Mouse (Mus musculus) hindbrain, embryonic 10.5 days (tissue): ENCODE measurements around the gene 2310061I04Rik. TPM values are rescaled to one million over a fixed set of nuclear protein-coding genes. Genes with fewer than 3 reads are reported as not detected.

Source experiments
- DNase-seq: peaks from one replicate; pipeline ENCODE4 v3.0.0-alpha.2; 2017; ENCODE audit warnings: low spot score
- H3K27ac ChIP-seq: fragments of 300-500 bp; sonication (generic); 2 replicates; pipeline ENCODE4 v1.5.1; 2016; ENCODE audit warnings: mild to moderate bottlenecking, moderate library complexity
- H3K27me3 ChIP-seq: fragments of 300-500 bp; sonication (generic); 2 replicates; pipeline ENCODE4 v1.6.1; 2016; ENCODE audit warnings: mild to moderate bottlenecking; ENCODE audit not compliant: poor library complexity, insufficient read depth, severe bottlenecking
- H3K36me3 ChIP-seq: fragments of 300-500 bp; sonication (generic); 2 replicates; pipeline ENCODE4 v1.6.1; 2016; ENCODE audit warnings: mild to moderate bottlenecking, moderate library complexity
- H3K4me1 ChIP-seq: fragments of 300-500 bp; sonication (generic); replicated peaks from 2 replicates; pipeline ENCODE4 v1.6.1; 2016; ENCODE audit warnings: mild to moderate bottlenecking
- H3K4me3 ChIP-seq: fragments of 300-500 bp; sonication (generic); 2 replicates; pipeline ENCODE4 v1.5.1; 2016; ENCODE audit warnings: mild to moderate bottlenecking, moderate library complexity
- H3K9me3 ChIP-seq: fragments of 300-500 bp; sonication (generic); 2 replicates; pipeline ENCODE4 v1.6.1; 2016; ENCODE audit warnings: mild to moderate bottlenecking, moderate library complexity
- WGBS: fragments of 180-500 bp; shearing (Covaris S2); methylation state at CpG from one replicate; pipeline ENCODE4 v1.1.7; 2016; 5-methylcytosine and 5-hydroxymethylcytosine counted together
- polyA plus RNA-seq: library from polyadenylated mRNA; unstranded; fragments of >200 nt; fragmentation: Nextera tagmentation; extraction: Ambion mirVana; gene quantifications from 2 replicates; pipeline ENCODE4 v1.2.1, GENCODE M21; 2016

The 2310061I04Rik gene
- polyA plus RNA-seq, 1 experiment from 2014 or later = 29.7 TPM

DNA sequence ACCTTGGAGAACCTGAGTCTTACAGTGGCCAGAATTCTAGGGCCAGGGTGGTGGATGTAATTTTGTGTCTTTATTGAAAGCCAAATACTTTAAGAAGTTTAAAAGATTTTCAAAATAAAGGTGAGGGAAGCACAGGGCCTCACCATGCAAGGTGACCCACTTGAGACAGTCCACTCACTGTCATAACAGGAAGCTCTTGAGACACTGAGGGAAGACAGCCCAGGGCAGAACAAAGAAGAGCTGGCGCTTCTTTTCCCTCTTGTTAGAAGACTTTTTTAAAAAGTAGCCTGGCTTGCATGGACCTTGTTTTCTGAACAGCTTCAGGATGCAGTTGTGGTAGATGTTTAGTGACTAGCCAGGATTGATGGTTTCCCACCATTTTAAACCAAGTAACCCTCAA, 23.2 kb upstream of the 2310061I04Rik start:
- Histone ChIP-seq H3K4me1 (peaks cover 31% of the 10 kb centered on the region), H3K27me3 (no peaks in the 10 kb centered on the region), H3K27ac (peak overlapping the region; percentile 99), H3K9me3 (no peaks in the 10 kb centered on the region), H3K36me3 (peaks cover 51% of the 10 kb centered on the region), H3K4me3 (peak overlapping the region; percentile 85)
- no peak for DNase-seq
- 91% methylated on average over 1 of the region's 1 CpGs for WGBS

GRCm38 (mm10) chr17:35919864-35920301, 22.7 kb upstream of the 2310061I04Rik start:
- no peaks in the 10 kb centered on the region for H3K27me3 ChIP-seq
- peaks cover 46% of the 10 kb centered on the region for H3K36me3 ChIP-seq
- WGBS = 66% methylated on average over 6 of the region's 6 CpGs
- H3K27ac ChIP-seq = peak overlapping the region; percentile 99
- H3K4me3 ChIP-seq = peak overlapping the region; percentile 85
- H3K9me3 ChIP-seq = no peaks in the 10 kb centered on the region
- DNase-seq = no peak
- peaks cover 35% of the 10 kb centered on the region for H3K4me1 ChIP-seq

- H3K4me1 ChIP-seq = peaks cover 35% of the 10 kb centered on the region
- no peaks in the 10 kb centered on the region for H3K27me3 ChIP-seq
- H3K36me3 ChIP-seq = peaks cover 45% of the 10 kb centered on the region
- no peaks in the 10 kb centered on the region for H3K9me3 ChIP-seq
- peak overlapping the region; percentile 99 for H3K27ac ChIP-seq
- H3K4me3 ChIP-seq = peak overlapping the region; percentile 85
- WGBS = 22% methylated on average over 7 of the region's 7 CpGs
- peak; percentile 91 for DNase-seq
Measured at GRCm38 (mm10) chr17:35919060-35919715, 22.0 kb upstream of the 2310061I04Rik start.

DNA sequence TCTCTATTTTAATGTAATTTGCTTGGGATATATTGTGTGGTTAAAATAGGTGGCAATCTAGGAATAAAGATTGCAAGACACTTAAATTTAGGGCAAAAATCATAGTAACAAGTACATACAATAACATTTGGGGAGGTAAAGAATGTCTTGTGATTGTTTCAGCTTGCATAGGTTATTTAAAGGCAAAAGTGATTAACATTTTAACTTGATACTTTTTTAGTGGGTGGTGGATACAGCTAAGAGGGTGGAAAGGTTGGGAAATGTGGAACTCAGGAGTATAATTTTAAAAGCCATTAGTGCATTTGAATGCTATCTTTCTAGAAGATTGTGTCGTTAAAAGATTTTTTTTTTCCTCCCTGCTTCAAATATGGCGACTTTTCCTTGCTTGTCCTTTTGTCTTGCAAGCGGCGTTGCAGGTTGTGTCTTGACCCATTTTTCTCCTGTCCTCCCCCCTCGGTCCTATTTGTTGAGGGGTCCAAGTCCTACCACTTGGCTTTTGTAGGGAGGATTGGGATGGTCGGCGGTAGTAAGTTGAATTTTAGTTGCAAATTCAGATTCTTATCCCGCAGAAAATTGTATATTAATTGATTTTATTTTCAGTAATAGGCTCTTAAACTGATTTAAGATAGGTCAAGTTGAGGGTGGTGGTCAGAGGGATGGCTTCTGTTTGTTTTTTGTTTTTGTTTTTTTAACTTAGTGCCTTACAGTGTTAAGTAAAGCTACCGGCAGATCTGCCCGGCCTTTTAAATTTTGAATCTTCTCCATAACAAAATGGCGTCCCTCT, 21.2 kb upstream of the 2310061I04Rik start:
- peak; percentile 57 for DNase-seq
- Histone ChIP-seq H3K36me3 (peaks cover 44% of the 10 kb centered on the region), H3K4me3 (peak overlapping the region; percentile 85), H3K27me3 (no peaks in the 10 kb centered on the region), H3K4me1 (peaks cover 35% of the 10 kb centered on the region), H3K27ac (peak overlapping the region; percentile 99), H3K9me3 (no peaks in the 10 kb centered on the region)
- under 1% methylated on average over 11 of the region's 11 CpGs for WGBS

- Histone ChIP-seq H3K36me3 (peaks cover 44% of the 10 kb centered on the region), H3K4me1 (peaks cover 35% of the 10 kb centered on the region), H3K9me3 (no peaks in the 10 kb centered on the region), H3K27ac (peak overlapping the region; percentile 99), H3K4me3 (peak overlapping the region; percentile 85), H3K27me3 (no peaks in the 10 kb centered on the region)
- WGBS = under 1% methylated on average over 13 of the region's 13 CpGs
- peak; percentile 69 for DNase-seq
Measured at GRCm38 (mm10) chr17:35917463-35918251, 20.4 kb upstream of the 2310061I04Rik start.

DNA sequence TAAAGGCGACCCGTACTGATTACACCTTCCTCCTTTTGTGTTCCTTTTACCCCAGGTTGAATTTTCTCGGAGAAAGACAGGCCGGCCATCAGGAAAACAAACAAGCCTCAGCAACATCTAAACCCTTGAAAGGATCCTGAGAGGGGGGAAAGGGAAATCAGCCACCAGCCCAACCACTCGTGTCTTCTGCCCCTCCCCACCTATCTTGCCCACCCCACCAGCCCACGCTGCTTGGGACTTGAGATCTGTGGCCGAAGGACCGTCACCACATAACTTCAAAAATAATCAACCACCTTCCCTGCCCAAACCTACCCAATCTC, 19.9 kb upstream of the 2310061I04Rik start:
- DNase-seq = no peak
- peak overlapping the region; percentile 85 for H3K4me3 ChIP-seq
- H3K27me3 ChIP-seq = no peaks in the 10 kb centered on the region
- H3K4me1 ChIP-seq = peaks cover 35% of the 10 kb centered on the region
- no peaks in the 10 kb centered on the region for H3K9me3 ChIP-seq
- peaks cover 45% of the 10 kb centered on the region for H3K36me3 ChIP-seq
- under 1% methylated on average over 8 of the region's 8 CpGs for WGBS
- H3K27ac ChIP-seq = peak overlapping the region; percentile 99

DNA sequence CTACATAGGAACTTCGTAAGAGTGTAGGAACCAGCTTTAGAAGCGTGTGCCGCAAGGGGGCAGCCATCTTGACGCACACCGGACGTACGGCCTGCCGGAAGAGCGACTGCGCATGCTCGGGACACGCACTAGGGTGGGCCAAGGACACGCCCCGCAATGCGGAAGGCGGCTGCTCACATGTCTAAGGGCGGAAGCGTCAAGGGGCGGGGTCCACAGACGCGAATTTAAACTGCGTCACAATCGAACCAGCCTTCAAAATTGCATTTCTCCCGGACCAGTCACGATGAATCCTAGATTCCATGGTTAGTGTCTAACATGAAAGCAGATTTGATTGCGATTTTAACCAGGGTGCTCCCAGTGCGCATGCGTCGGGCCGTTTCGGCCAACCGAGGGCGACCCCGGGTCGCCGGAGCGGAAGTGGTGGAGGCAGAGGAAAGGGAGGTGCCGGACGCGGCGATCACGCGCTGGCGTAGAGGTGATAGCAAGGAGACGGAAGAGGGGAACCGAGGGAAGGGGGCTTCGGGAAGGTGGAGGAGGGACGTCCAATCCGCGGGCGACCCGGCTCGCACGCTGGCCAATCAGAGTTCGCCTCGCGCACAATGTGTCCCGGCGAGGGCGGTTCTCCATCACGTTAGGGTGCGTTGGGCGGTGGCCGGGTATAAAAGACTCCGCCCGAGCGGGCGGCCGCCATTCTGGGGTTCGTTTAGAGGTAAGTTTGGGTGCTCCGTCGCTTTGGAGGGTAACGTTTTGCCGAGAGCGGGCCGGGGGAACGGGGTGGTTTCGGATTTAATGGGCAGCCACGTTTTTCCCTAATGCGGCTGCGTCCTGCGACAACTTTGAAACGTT, 19.3 kb upstream of the 2310061I04Rik start, which contains the start of the genes Mrps18b and Ppp1r10:
TSS of gene Mrps18b (minus strand) at position 93 of the 846 bp plus-strand sequence.
TSS of gene Ppp1r10 (plus strand) at position 138 of the 846 bp plus-strand sequence.
- DNase-seq = peak; percentile 99
- Histone ChIP-seq H3K4me1 (peaks cover 31% of the 10 kb centered on the region), H3K9me3 (no peaks in the 10 kb centered on the region), H3K36me3 (peaks cover 51% of the 10 kb centered on the region), H3K4me3 (peak within 1 kb of the TSS; percentile 85), H3K27ac (peak within 1 kb of the TSS; percentile 99), H3K27me3 (no peaks in the 10 kb centered on the region)
- WGBS = under 1% methylated on average over 83 of the region's 83 CpGs

DNA sequence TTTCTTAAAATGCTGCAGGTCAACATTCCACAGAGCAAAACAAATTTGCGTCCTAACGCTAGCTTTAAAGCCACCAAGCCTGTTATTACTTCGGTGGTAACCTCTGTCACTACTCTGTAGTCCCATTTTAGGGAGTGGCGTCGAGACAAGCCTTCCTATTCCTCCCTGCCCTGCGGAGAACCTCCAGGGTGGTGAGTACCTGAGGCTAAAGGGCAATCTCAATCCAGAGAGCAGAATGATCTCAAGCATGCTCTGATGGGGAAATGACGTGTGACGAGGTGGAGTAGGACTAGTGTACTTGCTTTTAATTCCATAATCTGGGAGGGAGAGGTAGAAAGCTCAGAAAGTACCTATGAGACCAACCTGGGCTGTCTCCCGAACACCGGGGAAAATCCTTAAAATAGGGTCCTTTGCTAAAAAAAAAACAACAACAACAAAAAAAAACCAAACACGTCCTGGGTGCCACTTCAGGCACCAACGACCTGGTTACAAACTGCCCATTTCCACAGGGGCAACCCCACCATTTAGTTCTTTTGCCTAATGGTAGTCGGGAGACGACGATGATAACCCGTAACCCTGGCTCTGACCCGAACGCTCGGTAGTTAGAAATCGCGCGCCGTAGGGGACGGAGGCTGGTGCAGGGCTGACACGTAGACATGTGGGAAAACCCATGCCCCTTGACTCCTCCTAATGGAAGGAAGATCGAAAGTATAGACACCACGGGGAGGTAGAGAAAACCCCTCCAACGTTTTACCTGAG, 18.5 kb upstream of the 2310061I04Rik start:
- peaks cover 59% of the 10 kb centered on the region for H3K36me3 ChIP-seq
- WGBS = 3% methylated on average over 28 of the region's 28 CpGs
- H3K27me3 ChIP-seq = no peaks in the 10 kb centered on the region
- peak overlapping the region; percentile 85 for H3K4me3 ChIP-seq
- no peaks in the 10 kb centered on the region for H3K9me3 ChIP-seq
- H3K4me1 ChIP-seq = peaks cover 23% of the 10 kb centered on the region
- no peak for DNase-seq
- peak overlapping the region; percentile 99 for H3K27ac ChIP-seq

DNA sequence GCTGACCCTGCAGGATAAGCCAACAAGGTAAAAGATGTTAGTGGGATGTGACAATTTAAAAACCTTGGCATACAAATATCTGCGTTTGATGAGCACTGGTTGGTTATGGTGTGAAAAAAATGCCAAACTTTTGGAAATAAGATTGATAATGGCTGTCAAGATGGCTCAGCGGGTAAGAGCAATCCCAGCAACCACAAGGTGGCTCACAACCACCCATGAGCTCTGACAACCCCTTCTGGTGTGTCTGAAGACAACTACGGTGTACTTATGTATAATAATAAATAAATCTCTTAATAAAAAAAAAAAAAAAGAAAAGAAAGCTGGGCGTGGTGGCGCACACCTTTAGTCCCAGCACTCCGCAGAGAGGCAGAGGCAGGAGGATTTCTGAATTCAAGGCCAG, 17.7 kb upstream of the 2310061I04Rik start:
- H3K27me3 ChIP-seq = no peaks in the 10 kb centered on the region
- H3K4me1 ChIP-seq = peaks cover 18% of the 10 kb centered on the region
- H3K9me3 ChIP-seq = no peaks in the 10 kb centered on the region
- WGBS = 82% methylated on average over 6 of the region's 6 CpGs
- peak overlapping the region; percentile 85 for H3K4me3 ChIP-seq
- H3K36me3 ChIP-seq = peaks cover 55% of the 10 kb centered on the region
- DNase-seq = no peak
- no peak overlapping the region for H3K27ac ChIP-seq

DNA sequence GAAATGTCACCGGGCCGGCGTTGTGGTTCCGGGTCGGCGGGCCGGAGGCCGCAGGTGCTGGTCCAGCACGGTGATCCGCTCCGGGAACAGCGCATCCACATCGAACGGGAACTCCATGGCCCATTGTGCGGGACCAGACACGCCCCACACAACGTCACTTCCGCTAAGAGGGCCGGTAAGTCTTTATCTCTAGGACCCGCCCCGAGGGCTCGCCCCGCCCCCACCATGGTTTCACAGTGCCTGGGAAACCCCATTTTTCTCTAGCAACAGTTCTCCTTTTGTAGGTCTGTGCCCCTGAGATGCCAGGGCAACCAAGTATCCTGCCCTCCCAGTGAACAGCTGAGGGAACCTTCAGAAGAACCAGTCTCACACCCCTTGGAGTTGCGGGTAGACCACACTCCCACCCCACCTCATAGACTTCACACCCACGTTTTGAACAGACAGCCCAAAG, 12.7 kb upstream of the 2310061I04Rik start, which contains the start of gene Atat1:
TSS of gene Atat1 (minus strand) at position 157 of the 451 bp plus-strand sequence.
- WGBS = 4% methylated on average over 25 of the region's 25 CpGs
- peaks cover 79% of the 10 kb centered on the region for H3K36me3 ChIP-seq
- H3K4me1 ChIP-seq = peaks cover 21% of the 10 kb centered on the region
- H3K4me3 ChIP-seq = peak within 1 kb of the TSS; percentile 74
- DNase-seq = peak; percentile 96
- no peaks in the 10 kb centered on the region for H3K27me3 ChIP-seq
- H3K27ac ChIP-seq = peak within 1 kb of the TSS; percentile 92
- H3K9me3 ChIP-seq = no peaks in the 10 kb centered on the region

DNA sequence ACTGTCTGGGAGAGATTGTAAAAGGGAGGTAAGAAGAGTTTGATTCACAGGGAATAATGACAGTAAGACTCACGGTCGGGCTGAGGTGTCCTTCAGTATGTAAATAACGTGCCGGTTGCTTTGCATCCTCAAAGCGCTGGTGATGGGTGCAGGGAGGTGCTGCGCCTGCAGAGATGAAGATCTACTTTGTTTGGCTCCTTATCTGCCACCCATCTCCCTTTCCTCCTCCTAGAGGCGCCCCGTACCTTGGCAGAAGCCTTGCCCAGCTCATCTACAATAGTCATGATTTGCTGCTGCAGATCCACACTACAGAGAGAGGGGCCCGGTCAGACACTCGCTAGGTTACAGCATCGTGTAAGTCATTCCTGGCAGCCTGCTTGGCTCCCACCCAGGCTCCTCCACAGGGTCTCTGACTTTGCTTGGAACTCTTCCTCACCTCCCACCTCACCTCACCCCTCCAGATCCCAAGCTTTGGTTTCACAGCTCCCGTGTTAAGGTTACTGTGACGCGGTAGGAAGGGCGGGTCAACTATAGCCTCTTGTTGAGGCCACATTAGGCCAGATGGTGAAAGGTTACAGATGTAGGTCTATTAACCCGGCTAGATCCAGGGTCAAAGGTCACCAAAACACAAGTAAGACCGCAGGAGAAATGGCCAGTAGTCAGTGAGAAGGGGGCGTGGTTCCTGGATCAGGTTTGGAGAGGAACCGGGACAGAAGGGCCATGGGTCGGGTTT, 12.1 kb upstream of the 2310061I04Rik start:
- WGBS = 24% methylated on average over 20 of the region's 20 CpGs
- H3K27me3 ChIP-seq = no peaks in the 10 kb centered on the region
- peaks cover 21% of the 10 kb centered on the region for H3K4me1 ChIP-seq
- no peak for DNase-seq
- H3K27ac ChIP-seq = peak overlapping the region; percentile 92
- no peaks in the 10 kb centered on the region for H3K9me3 ChIP-seq
- H3K36me3 ChIP-seq = peaks cover 82% of the 10 kb centered on the region
- peak overlapping the region; percentile 74 for H3K4me3 ChIP-seq
